Mouse (Mus musculus): ENCODE measurements at regions not wholly inside any gene's neighbourhood (a gene's known extent, or its start where the extent isn't known, plus 50 kb on each side); places are given as distances from the start of the nearest gene placed in this dataset.

DNA sequence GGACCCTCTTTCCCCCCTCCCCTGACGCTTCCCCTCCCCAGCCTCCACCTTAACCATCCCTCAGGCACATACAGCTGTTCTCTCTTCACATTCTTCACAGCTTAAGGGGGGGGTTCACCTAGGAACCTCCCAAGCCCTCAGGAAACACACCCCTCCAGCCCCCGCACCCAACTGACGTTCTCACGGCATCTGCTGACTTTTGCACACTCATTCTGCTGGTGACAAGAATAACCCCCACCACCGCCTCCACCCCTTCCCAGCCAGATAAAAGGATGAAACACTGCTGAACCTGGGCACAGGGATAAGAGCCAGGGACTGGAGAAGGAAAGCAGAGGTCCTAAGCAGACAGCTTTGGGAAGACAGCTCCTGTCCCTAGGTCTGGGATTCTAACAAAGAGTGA is 73.2 kb upstream of the Nectin1 start:
- TF ChIP-seq CTCF (IDR thresholded peaks at IDR 0.05; ENCODE audit: extremely low read depth, insufficient read length, insufficient replicate concordance, low read depth, low read length) (no peak), POLR2A (IDR thresholded peaks at IDR 0.05; ENCODE audit: low read depth, low read length) (no peak)

Measured in small intestine, adult 2 months (tissue).